Mouse (Mus musculus) kidney, embryonic 16.5 days (tissue): Measurements from ENCODE around the gene Tcf25. TPM values are rescaled to one million over a fixed set of nuclear protein-coding genes. Genes with fewer than 3 reads are reported as not detected.
A peak's percentile ranks its signal among the peaks of the same experiment; 100 is the strongest.

Experiments
- ATAC-seq: fragments of 200-750 bp; cut with Nextera tagmentation; 2 replicates; pipeline ENCODE4 v1.8.0; 2017; ENCODE audit warnings: moderate TSS enrichment; ENCODE audit not compliant: low FRiP score, low TSS enrichment
- H3K27ac ChIP-seq: fragments of 300-500 bp; sonication (generic); 2 replicates; pipeline ENCODE4 v1.5.1; 2014; ENCODE audit warnings: low read length
- H3K27me3 ChIP-seq: fragments of 300-500 bp; sonication (generic); 2 replicates; pipeline ENCODE4 v1.6.1; 2014; ENCODE audit warnings: low read length, control low read depth, mixed read lengths; ENCODE audit not compliant: insufficient read depth
- H3K36me3 ChIP-seq: fragments of 300-500 bp; sonication (generic); 2 replicates; pipeline ENCODE4 v1.6.1; 2014; ENCODE audit warnings: low read length, control low read depth, mixed read lengths; ENCODE audit not compliant: insufficient read depth
- H3K4me1 ChIP-seq: fragments of 300-500 bp; sonication (generic); 2 replicates; pipeline ENCODE4 v1.6.1; 2014; ENCODE audit warnings: low read length, control low read depth, mixed read lengths; ENCODE audit not compliant: insufficient read depth
- H3K4me2 ChIP-seq: fragments of 300-500 bp; sonication (generic); replicated peaks from 2 replicates; pipeline ENCODE4 v1.6.1; 2014; ENCODE audit warnings: low read depth, low read length
- H3K4me3 ChIP-seq: fragments of 300-500 bp; sonication (generic); 2 replicates; pipeline ENCODE4 v1.5.1; 2014; ENCODE audit warnings: mild to moderate bottlenecking, low read length
- H3K9ac ChIP-seq: fragments of 300-500 bp; sonication (generic); replicated peaks from 2 replicates; pipeline ENCODE4 v1.6.1; 2014; ENCODE audit warnings: low read length
- H3K9me3 ChIP-seq: fragments of 300-500 bp; sonication (generic); 2 replicates; pipeline ENCODE4 v1.6.1; 2016; ENCODE audit warnings: low read length, control low read depth
- WGBS: fragments of 180-500 bp; shearing (Covaris S2); extraction: QIAGEN DNeasy Blood & Tissue Kit; methylation state at CpG from one replicate; pipeline ENCODE4 v1.1.7; 2014; 5-methylcytosine and 5-hydroxymethylcytosine counted together
- polyA plus RNA-seq: library from polyadenylated mRNA; unstranded; fragments of >200 nt; fragmentation: Nextera tagmentation; extraction: Ambion mirVana; gene quantifications from 2 replicates; pipeline ENCODE4 v1.2.1, GENCODE M21; 2015

Tcf25 gene
- polyA plus RNA-seq, 1 experiment from 2014 or later: 175 TPM

DNA sequence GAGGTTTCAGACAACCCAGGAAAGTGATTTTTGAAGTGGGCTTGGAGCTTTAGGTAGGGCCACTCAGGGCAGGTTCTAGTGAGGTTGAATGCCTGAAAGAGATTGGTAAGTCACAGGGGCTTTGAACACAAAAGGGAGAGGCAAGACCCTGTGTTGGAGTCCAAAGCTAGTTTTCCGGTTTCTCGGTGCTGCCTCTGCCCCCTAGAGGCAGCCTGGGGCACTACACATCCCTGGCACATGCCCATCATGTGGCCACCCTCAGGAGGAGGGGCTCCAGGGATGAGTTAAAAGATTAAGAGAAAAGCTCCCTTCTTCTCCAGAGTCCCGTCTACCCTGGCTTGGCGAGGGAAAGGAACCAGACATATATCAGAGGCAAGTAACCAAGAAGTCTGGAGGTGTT, 33.2 kb downstream of the Tcf25 start, which contains the start of gene Mc1r:
TSS of gene Mc1r (plus strand) at position 322 of the 400 bp plus-strand sequence.
- H3K4me1 ChIP-seq: peaks cover 18% of the 10 kb centered on the region
- no peak within 1 kb of the TSS for H3K4me2 ChIP-seq
- H3K4me3 ChIP-seq: no peak within 1 kb of the TSS
- no peak for ATAC-seq
- WGBS: 11% methylated on average over 4 of the region's 4 CpGs
- no peaks in the 10 kb centered on the region for H3K9me3 ChIP-seq
- H3K36me3 ChIP-seq: peaks cover 12% of the 10 kb centered on the region
- H3K27me3 ChIP-seq: peaks cover 31% of the 10 kb centered on the region
- no peak within 1 kb of the TSS for H3K27ac ChIP-seq
- H3K9ac ChIP-seq: no peak within 1 kb of the TSS

- Histone ChIP-seq H3K27me3 (peaks cover 40% of the 10 kb centered on the region), H3K9ac (no peak overlapping the region), H3K9me3 (no peaks in the 10 kb centered on the region), H3K4me2 (no peak overlapping the region), H3K4me3 (no peak overlapping the region), H3K36me3 (peaks cover 8% of the 10 kb centered on the region), H3K27ac (no peak overlapping the region), H3K4me1 (peaks cover 18% of the 10 kb centered on the region)
- ATAC-seq: no peak
- 91% methylated on average over 13 of the region's 13 CpGs for WGBS
Measured at GRCm38 (mm10) chr8:123407612-123408011, 34.1 kb downstream of the Tcf25 start.

- H3K9me3 ChIP-seq: no peaks in the 10 kb centered on the region
- H3K9ac ChIP-seq: no peak overlapping the region
- no peak overlapping the region for H3K4me2 ChIP-seq
- no peak overlapping the region for H3K27ac ChIP-seq
- H3K27me3 ChIP-seq: peaks cover 52% of the 10 kb centered on the region
- H3K4me1 ChIP-seq: peaks cover 18% of the 10 kb centered on the region
- WGBS: 72% methylated on average over 9 of the region's 9 CpGs
- H3K4me3 ChIP-seq: no peak overlapping the region
- no peak for ATAC-seq
- no peaks in the 10 kb centered on the region for H3K36me3 ChIP-seq
Measured at GRCm38 (mm10) chr8:123408586-123409544, 35.3 kb downstream of the Tcf25 start.

DNA sequence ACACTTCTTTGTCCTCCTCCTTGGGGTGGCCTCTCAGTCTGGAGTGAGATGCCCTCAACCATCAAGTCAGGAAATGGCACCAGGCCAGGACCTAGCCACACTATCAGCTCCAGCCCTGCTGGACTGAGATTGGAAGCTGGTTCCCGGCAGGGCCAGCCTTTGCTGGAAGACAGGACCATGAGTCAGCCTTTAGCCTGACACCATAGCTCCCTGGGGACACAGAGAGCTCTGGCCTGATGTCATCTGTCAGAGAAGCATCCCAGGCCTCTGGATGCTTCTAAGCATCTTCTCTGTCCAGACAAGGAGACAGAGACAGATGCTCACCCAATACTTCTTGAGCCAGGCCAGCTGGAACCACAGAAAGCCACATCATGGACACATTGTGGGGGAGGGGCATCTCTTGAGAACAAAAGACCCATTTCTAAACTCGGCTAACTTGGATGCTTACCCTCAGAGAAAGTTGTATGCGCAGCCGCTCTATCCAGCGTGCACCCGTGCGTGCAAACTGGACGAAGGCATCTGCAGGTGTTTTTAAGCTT, 36.6 kb downstream of the Tcf25 start:
- Histone ChIP-seq H3K27me3 (peaks cover 56% of the 10 kb centered on the region), H3K4me3 (no peak overlapping the region)
- WGBS: 54% methylated on average over 8 of the region's 8 CpGs

GRCm38 (mm10) chr8:123410788-123411187, 37.2 kb downstream of the Tcf25 start:
- no peak for ATAC-seq
- Histone ChIP-seq H3K27me3 (peaks cover 56% of the 10 kb centered on the region), H3K9ac (no peak overlapping the region; the same call in 1 of the 2 replicates), H3K9me3 (no peaks in the 10 kb centered on the region), H3K4me2 (peak overlapping the region; percentile 53), H3K27ac (no peak overlapping the region), H3K36me3 (no peaks in the 10 kb centered on the region), H3K4me3 (peak overlapping the region; percentile 38), H3K4me1 (peaks cover 18% of the 10 kb centered on the region)
- WGBS: 10% methylated on average over 11 of the region's 11 CpGs

More for the DNA sequence above, 36.6 kb downstream of the Tcf25 start:
- peaks cover 18% of the 10 kb centered on the region for H3K4me1 ChIP-seq
- H3K36me3 ChIP-seq: no peaks in the 10 kb centered on the region
- ATAC-seq: 0 out of 2 replicates have a peak, but pooled peaks have one; percentile 9
- H3K9me3 ChIP-seq: no peaks in the 10 kb centered on the region
- H3K9ac ChIP-seq: no peak overlapping the region
- no peak overlapping the region for H3K4me2 ChIP-seq
- no peak overlapping the region for H3K27ac ChIP-seq

GRCm38 (mm10) chr8:123411246-123411645, 37.7 kb downstream of the Tcf25 start, which contains the start of gene Tubb3:
Tubb3 (plus strand) TSS chr8:123411424.
- H3K4me2 ChIP-seq: peak within 1 kb of the TSS; percentile 53
- ATAC-seq: peak; percentile 77
- H3K9me3 ChIP-seq: no peaks in the 10 kb centered on the region
- no peak within 1 kb of the TSS; the same call in 1 of the 2 replicates for H3K9ac ChIP-seq
- no peaks in the 10 kb centered on the region for H3K36me3 ChIP-seq
- under 1% methylated on average over 29 of the region's 29 CpGs for WGBS
- peak within 1 kb of the TSS; percentile 38 for H3K4me3 ChIP-seq
- H3K4me1 ChIP-seq: peaks cover 18% of the 10 kb centered on the region
- peaks cover 56% of the 10 kb centered on the region for H3K27me3 ChIP-seq
- H3K27ac ChIP-seq: no peak within 1 kb of the TSS

GRCm38 (mm10) chr8:123411781-123412327, 38.3 kb downstream of the Tcf25 start:
- Histone ChIP-seq H3K9ac (no peak overlapping the region), H3K9me3 (no peaks in the 10 kb centered on the region), H3K36me3 (no peaks in the 10 kb centered on the region), H3K27me3 (peaks cover 56% of the 10 kb centered on the region), H3K4me2 (peak overlapping the region; percentile 53), H3K4me3 (peak overlapping the region; percentile 38), H3K4me1 (peaks cover 18% of the 10 kb centered on the region), H3K27ac (no peak overlapping the region)
- WGBS: 7% methylated on average over 16 of the region's 16 CpGs
- ATAC-seq: no peak

- H3K27ac ChIP-seq: no peak overlapping the region
- no peak overlapping the region for H3K4me2 ChIP-seq
- H3K9me3 ChIP-seq: no peaks in the 10 kb centered on the region
- WGBS: 3% methylated on average over 12 of the region's 12 CpGs
- no peaks in the 10 kb centered on the region for H3K36me3 ChIP-seq
- peaks cover 18% of the 10 kb centered on the region for H3K4me1 ChIP-seq
- no peak overlapping the region for H3K4me3 ChIP-seq
- H3K27me3 ChIP-seq: peaks cover 56% of the 10 kb centered on the region
- no peak for ATAC-seq
- H3K9ac ChIP-seq: no peak overlapping the region
Measured at GRCm38 (mm10) chr8:123412560-123413170, 39.1 kb downstream of the Tcf25 start.

DNA sequence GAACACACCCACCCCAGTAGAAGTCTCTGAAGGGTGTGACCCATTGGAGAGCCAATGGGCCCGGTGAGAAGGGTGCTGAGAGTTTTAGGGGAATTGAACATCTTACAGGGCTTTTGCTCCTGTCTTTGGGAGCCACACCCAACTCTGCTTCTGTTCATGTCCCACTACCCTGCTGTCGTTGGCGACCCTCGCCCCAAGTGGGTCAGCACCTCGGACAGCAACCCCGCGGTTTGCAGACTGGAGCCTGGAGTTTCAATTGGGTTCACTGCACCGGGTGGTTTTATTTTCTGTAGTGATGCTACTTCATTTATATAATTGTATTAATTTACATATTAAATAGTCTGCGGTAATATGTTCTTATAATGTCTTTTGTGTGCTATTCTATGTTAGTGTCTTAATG, 40.7 kb downstream of the Tcf25 start:
- Histone ChIP-seq H3K4me3 (no peak overlapping the region), H3K27me3 (peaks cover 50% of the 10 kb centered on the region), H3K9ac (no peak overlapping the region), H3K4me1 (peaks cover 18% of the 10 kb centered on the region), H3K36me3 (no peaks in the 10 kb centered on the region), H3K27ac (no peak overlapping the region), H3K9me3 (no peaks in the 10 kb centered on the region), H3K4me2 (no peak overlapping the region)
- WGBS: 7% methylated on average over 9 of the region's 9 CpGs
- no peak for ATAC-seq
